Comparison of ENCODE assay signal across 24 mouse cellular contexts in the genomic region with DNA sequence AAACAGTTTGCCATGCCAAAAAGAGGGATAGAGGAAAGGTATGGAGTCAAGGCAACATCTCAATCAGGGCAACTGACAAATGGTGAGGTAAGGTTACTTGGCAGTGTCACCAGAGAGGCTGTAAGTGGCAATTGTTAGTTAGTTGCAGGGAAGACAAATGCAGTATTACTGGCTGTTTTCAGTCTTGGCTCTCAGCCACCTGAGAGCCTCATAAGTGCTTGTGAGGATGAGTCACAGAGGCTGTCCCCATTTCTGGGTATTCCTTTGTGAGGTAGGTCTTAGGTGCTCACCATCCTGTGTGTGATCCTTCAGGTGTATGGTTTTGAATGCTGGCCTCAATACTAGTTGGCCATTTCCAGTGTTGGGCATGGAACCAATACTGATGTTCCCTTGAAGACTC.
DNase-seq lines count a peak whose midpoint lies in the region; ATAC-seq lines count a peak whose summit lies in the region.
"Had no signal": no experiment of that assay in that cellular context is flagged by ENCODE, and none has a peak within 500 bp of the region (broad histone marks: within the 10 kb centered on the region; RNA-seq: fewer than 3 reads in every experiment).

No protein-coding gene starts in this region.

- H3K9me3 ChIP-seq in forebrain, embryonic 12.5 days = no peaks in the 10 kb centered on the region
- H3K9me3 ChIP-seq: embryonic facial prominence, embryonic 15.5 days; forebrain, embryonic 13.5 days; heart, embryonic 12.5 days; lung, embryonic 15.5 days; midbrain, embryonic 10.5 days; midbrain, embryonic 15.5 days; stomach, embryonic 15.5 days had no signal

- ATAC-seq in cerebellum, adult (ENCODE audit: insufficient number of reproducible peaks, low FRiP score, low TSS enrichment) = peak; percentile 45; the same call in 1 of the 2 replicates
- ATAC-seq in forebrain, embryonic 12.5 days (ENCODE audit: low FRiP score) = no peak
- ATAC-seq: forebrain, embryonic 13.5 days; intestine, postnatal 0 days; midbrain, embryonic 15.5 days had no signal

- no peak overlapping the region for H3K9ac ChIP-seq in forebrain, embryonic 12.5 days
- H3K9ac ChIP-seq: embryonic facial prominence, embryonic 15.5 days; forebrain, embryonic 13.5 days; heart, embryonic 12.5 days; hindbrain, embryonic 14.5 days; liver, embryonic 14.5 days; lung, embryonic 15.5 days; midbrain, embryonic 15.5 days; stomach, embryonic 15.5 days had no signal

- H3K4me2 ChIP-seq in forebrain, embryonic 12.5 days = no peak overlapping the region
- H3K4me2 ChIP-seq: embryonic facial prominence, embryonic 15.5 days; forebrain, embryonic 13.5 days; heart, embryonic 12.5 days; hindbrain, embryonic 14.5 days; lung, embryonic 15.5 days; midbrain, embryonic 15.5 days; stomach, embryonic 15.5 days had no signal

- H3K27ac ChIP-seq in forebrain, embryonic 12.5 days = no peak overlapping the region
- H3K27ac ChIP-seq: embryonic facial prominence, embryonic 15.5 days; forebrain, embryonic 13.5 days; heart, adult 2 months; hindbrain, embryonic 14.5 days; liver, embryonic 14.5 days; lung, embryonic 15.5 days; midbrain, embryonic 10.5 days; midbrain, embryonic 15.5 days; stomach, embryonic 15.5 days had no signal

- no peaks in the 10 kb centered on the region for H3K36me3 ChIP-seq in forebrain, embryonic 12.5 days (replicated peaks)
- H3K36me3 ChIP-seq: embryonic facial prominence, embryonic 15.5 days; heart, embryonic 12.5 days; lung, embryonic 15.5 days; midbrain, embryonic 10.5 days; midbrain, embryonic 15.5 days; stomach, embryonic 15.5 days had no signal

- no peaks in the 10 kb centered on the region for H3K27me3 ChIP-seq in forebrain, embryonic 12.5 days
- H3K27me3 ChIP-seq: CH12.LX; embryonic facial prominence, embryonic 15.5 days; forebrain, embryonic 13.5 days; heart, embryonic 12.5 days; lung, embryonic 15.5 days; midbrain, embryonic 15.5 days; stomach, embryonic 15.5 days had no signal

- no peaks in the 10 kb centered on the region for H3K4me1 ChIP-seq in forebrain, embryonic 12.5 days
- H3K4me1 ChIP-seq: embryonic facial prominence, embryonic 15.5 days; forebrain, embryonic 13.5 days; heart, embryonic 12.5 days; lung, embryonic 15.5 days; midbrain, embryonic 10.5 days; midbrain, embryonic 15.5 days; stomach, embryonic 15.5 days had no signal

- DNase-seq in cerebellum, adult 9-11 months = no peak
- peak; percentile 26 for DNase-seq in right cerebral cortex, adult 18-20 months
- DNase-seq in right cerebral cortex, postnatal 14 days = no peak
- DNase-seq in Muller cell, postnatal 12 days (ENCODE audit: inconsistent ontology term) = peak; percentile 31
- peak; percentile 65 for DNase-seq in brain, adult 2 months (ENCODE audit: low read depth, low spot score)
- DNase-seq in kidney, postnatal 10 days = no peak
- DNase-seq: cerebellum, adult 11-12 months; gastrocnemius, postnatal 36 days; heart, adult 2 months; kidney, postnatal 25 days; liver had no signal

- no peak overlapping the region for H3K4me3 ChIP-seq in forebrain, embryonic 12.5 days (replicated peaks)
- H3K4me3 ChIP-seq: embryonic facial prominence, embryonic 15.5 days; forebrain, embryonic 13.5 days; heart, adult 2 months; heart, embryonic 12.5 days; lung, embryonic 15.5 days; midbrain, embryonic 10.5 days; midbrain, embryonic 15.5 days; stomach, embryonic 15.5 days had no signal

Comparison
In these comparisons a context has a peak if more than half of its experiments do, and no peak if none do; other contexts are left out.
1. DNase-seq: peak in right cerebral cortex, adult 18-20 months (single experiment), Muller cell, postnatal 12 days (single experiment) and brain, adult 2 months (single experiment); none in cerebellum, adult 9-11 months (single experiment), right cerebral cortex, postnatal 14 days (single experiment) and kidney, postnatal 10 days (single experiment).